Mouse (Mus musculus): ENCODE data around the gene Gramd1c. TPM values are rescaled to one million over a fixed set of nuclear protein-coding genes. Genes with fewer than 3 reads are reported as not detected.

The Gramd1c gene
- polyA plus RNA-seq, 1 experiment from 2014 or later = 7.8 TPM

DNA sequence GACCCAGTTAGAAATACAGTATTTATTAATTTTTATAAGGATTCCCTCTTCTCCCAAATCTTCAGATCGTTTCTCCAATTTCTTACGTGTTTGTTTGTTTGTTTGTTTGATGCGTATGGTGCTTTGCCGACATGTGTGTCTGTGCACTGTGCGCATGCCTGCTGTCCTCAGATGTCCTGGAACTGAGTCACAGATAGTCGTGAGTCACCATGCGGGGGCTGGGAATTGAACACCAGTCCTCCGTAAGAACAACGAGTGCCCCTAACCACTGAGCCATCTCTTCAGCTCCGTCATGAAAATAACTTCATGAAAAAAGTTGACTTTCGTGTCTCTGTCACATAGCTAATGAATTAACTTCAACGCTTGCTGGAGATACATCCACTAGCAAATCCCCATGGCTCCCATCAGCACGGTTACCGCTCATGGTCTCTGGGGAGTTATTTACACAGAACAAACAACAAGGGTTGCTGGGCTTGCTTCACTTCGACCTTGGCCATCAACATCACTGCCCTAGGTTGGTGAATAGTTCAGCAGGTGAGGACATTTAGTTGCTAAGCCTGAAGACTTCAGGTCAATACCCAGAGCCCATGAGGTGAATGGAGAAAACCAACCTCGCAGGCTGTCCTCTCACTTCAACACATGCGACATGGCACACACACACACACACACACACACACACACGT is 2.4 kb downstream of the Gramd1c start:
- 90% methylated on average over 18 of the region's 18 CpGs for WGBS

DNA sequence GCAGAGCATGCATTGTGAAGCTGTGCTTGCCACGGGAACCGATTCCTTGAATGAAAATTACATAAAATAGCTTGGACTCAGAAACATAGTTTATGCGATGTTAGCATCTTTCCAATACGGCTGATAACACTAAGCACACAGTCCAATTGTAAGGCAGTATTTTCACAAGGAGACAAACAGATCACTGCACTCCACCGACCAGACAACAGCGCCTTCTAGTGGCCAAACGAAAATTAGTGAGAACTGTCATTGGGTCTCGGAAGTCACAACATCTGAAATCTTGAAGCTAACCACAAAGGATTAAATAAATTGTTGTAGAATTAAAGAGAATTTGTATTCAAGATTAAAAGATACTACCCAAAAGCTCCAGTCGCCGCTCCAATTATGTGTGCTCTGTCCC is 4.4 kb downstream of the Gramd1c start:
- Histone ChIP-seq H3K27ac (ENCODE audit: low read length) (no peak overlapping the region), H3K36me3 (ENCODE audit: control insufficient read depth, insufficient read depth, low read length) (no peaks in the 10 kb centered on the region), H3K9me3 (ENCODE audit: control insufficient read depth, low read length) (no peaks in the 10 kb centered on the region; the same call in 1 of the 2 replicates), H3K9ac (ENCODE audit: low read depth, low read length) (no peak overlapping the region), H3K4me3 (ENCODE audit: low read length) (no peak overlapping the region), H3K4me2 (ENCODE audit: low read depth, low read length) (no peak overlapping the region), H3K27me3 (replicated peaks; ENCODE audit: control insufficient read depth, insufficient read depth, low read length) (no peaks in the 10 kb centered on the region), H3K4me1 (ENCODE audit: control insufficient read depth, insufficient read depth, low read length) (no peaks in the 10 kb centered on the region)
- 22% methylated on average over 10 of the region's 10 CpGs for WGBS
- ATAC-seq = no peak

More for the DNA sequence above, 2.4 kb downstream of the Gramd1c start:
- no peak overlapping the region for H3K4me3 ChIP-seq (ENCODE audit: low read length)
- H3K27ac ChIP-seq (ENCODE audit: low read length) = no peak overlapping the region
- H3K27me3 ChIP-seq (replicated peaks; ENCODE audit: control insufficient read depth, insufficient read depth, low read length) = no peaks in the 10 kb centered on the region
- ATAC-seq = no peak
- H3K36me3 ChIP-seq (ENCODE audit: control insufficient read depth, insufficient read depth, low read length) = no peaks in the 10 kb centered on the region
- no peak overlapping the region for H3K4me2 ChIP-seq (ENCODE audit: low read depth, low read length)
- no peaks in the 10 kb centered on the region; the same call in 1 of the 2 replicates for H3K9me3 ChIP-seq (ENCODE audit: control insufficient read depth, low read length)
- no peaks in the 10 kb centered on the region for H3K4me1 ChIP-seq (ENCODE audit: control insufficient read depth, insufficient read depth, low read length)
- H3K9ac ChIP-seq (ENCODE audit: low read depth, low read length) = no peak overlapping the region

DNA sequence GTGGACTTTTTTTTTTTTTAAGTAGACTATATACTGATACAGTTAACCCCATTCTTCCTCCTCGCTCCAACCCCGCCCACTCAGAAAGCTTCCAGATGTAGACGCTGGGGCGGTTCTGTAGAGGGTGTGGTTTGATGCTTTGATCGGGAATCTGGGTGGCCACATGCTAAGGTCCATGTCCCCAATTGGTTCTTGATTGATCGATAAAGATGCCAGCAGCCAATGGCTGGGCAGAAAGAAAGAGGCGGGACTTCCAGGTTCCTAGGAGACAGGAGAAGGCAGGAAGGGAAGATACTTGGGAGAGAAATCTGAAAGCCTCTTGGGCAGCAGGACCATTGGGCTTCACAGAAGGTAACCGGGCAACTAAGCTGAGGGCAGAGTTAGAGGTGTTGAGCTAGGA is 7.4 kb downstream of the Gramd1c start:
- H3K4me2 ChIP-seq (ENCODE audit: low read depth, low read length) = no peak overlapping the region
- no peak overlapping the region for H3K27ac ChIP-seq (ENCODE audit: low read length)
- WGBS = 62% methylated on average over 8 of the region's 8 CpGs
- ATAC-seq = no peak
- H3K4me1 ChIP-seq (ENCODE audit: control insufficient read depth, insufficient read depth, low read length) = no peaks in the 10 kb centered on the region
- no peak overlapping the region for H3K9ac ChIP-seq (ENCODE audit: low read depth, low read length)
- H3K27me3 ChIP-seq (replicated peaks; ENCODE audit: control insufficient read depth, insufficient read depth, low read length) = no peaks in the 10 kb centered on the region
- no peaks in the 10 kb centered on the region for H3K36me3 ChIP-seq (ENCODE audit: control insufficient read depth, insufficient read depth, low read length)
- no peak overlapping the region for H3K4me3 ChIP-seq (ENCODE audit: low read length)
- no peaks in the 10 kb centered on the region; the same call in 1 of the 2 replicates for H3K9me3 ChIP-seq (ENCODE audit: control insufficient read depth, low read length)

DNA sequence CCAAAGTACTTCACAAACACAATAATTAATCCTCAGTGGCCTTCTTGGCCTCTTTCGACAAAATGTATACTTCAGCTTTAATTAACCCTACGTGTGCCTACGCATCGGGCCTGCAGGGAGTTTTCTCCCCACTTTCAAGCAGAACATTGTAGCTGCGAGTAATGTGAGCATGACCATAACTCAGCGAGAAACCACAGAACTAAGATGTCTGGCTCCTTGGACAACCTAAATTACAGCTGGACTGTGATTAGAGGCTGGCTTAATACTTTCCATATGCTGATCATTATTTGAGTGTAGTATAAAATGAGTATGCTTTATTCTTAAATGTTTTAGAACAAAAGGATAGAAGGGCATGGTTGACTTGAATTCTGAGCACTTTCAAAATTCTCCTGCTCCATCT is 9.9 kb downstream of the Gramd1c start:
- Histone ChIP-seq H3K4me2 (ENCODE audit: low read depth, low read length) (no peak overlapping the region), H3K9me3 (ENCODE audit: control insufficient read depth, low read length) (no peaks in the 10 kb centered on the region; the same call in 1 of the 2 replicates), H3K36me3 (ENCODE audit: control insufficient read depth, insufficient read depth, low read length) (no peaks in the 10 kb centered on the region), H3K9ac (ENCODE audit: low read depth, low read length) (no peak overlapping the region), H3K27me3 (replicated peaks; ENCODE audit: control insufficient read depth, insufficient read depth, low read length) (no peaks in the 10 kb centered on the region), H3K27ac (ENCODE audit: low read length) (no peak overlapping the region), H3K4me1 (ENCODE audit: control insufficient read depth, insufficient read depth, low read length) (no peaks in the 10 kb centered on the region), H3K4me3 (ENCODE audit: low read length) (no peak overlapping the region)
- no peak for ATAC-seq
- 58% methylated on average over 6 of the region's 6 CpGs for WGBS

DNA sequence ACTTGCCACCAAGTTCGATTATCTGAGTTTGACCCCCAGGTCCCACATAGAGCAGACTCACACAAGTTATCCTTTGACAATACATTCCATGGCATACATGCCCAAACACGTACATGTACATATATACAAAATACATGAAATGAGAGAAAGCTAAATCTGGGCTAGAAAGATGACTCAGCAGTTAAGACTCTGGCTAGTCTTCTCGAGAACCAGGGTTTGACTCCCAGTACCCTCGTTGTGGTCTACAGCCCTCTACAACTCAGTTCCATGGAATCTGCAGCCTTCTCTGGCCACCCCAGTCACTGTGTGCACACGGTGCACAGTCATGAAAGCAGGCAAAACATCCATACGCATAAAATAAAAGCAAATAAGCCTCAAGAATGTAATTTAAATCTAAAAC is 10.8 kb downstream of the Gramd1c start:
- no peak overlapping the region for H3K4me3 ChIP-seq (ENCODE audit: low read length)
- no peak for ATAC-seq
- H3K4me2 ChIP-seq (ENCODE audit: low read depth, low read length) = no peak overlapping the region
- H3K9me3 ChIP-seq (ENCODE audit: control insufficient read depth, low read length) = no peaks in the 10 kb centered on the region; the same call in 1 of the 2 replicates
- 81% methylated on average over 6 of the region's 6 CpGs for WGBS
- H3K4me1 ChIP-seq (ENCODE audit: control insufficient read depth, insufficient read depth, low read length) = no peaks in the 10 kb centered on the region
- H3K9ac ChIP-seq (ENCODE audit: low read depth, low read length) = no peak overlapping the region
- no peak overlapping the region for H3K27ac ChIP-seq (ENCODE audit: low read length)
- no peaks in the 10 kb centered on the region for H3K36me3 ChIP-seq (ENCODE audit: control insufficient read depth, insufficient read depth, low read length)
- H3K27me3 ChIP-seq (replicated peaks; ENCODE audit: control insufficient read depth, insufficient read depth, low read length) = no peaks in the 10 kb centered on the region

DNA sequence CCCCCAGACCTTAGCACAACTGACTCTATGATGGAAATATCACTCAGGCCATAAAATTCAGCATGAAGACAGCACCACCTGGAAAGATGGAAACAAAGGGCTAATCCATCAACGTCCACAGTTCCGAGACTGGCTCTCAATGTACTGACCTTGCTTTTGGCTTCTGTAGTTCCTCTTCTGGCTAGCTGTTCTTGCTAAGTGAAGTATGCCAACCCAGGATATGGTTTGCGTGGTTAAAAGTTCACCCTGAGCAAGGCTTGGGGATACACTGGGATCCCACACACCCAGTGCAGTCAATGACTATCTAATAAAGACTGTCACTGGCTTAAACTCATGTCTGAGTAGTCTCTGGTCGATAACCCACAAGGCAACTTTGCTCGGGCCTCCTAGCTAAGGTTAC is 13.0 kb downstream of the Gramd1c start:
- ATAC-seq = no peak
- H3K4me3 ChIP-seq (ENCODE audit: low read length) = no peak overlapping the region
- no peaks in the 10 kb centered on the region for H3K4me1 ChIP-seq (ENCODE audit: control insufficient read depth, insufficient read depth, low read length)
- no peak overlapping the region for H3K9ac ChIP-seq (ENCODE audit: low read depth, low read length)
- WGBS = 76% methylated on average over 5 of the region's 5 CpGs
- H3K4me2 ChIP-seq (ENCODE audit: low read depth, low read length) = no peak overlapping the region
- no peaks in the 10 kb centered on the region for H3K27me3 ChIP-seq (replicated peaks; ENCODE audit: control insufficient read depth, insufficient read depth, low read length)
- no peaks in the 10 kb centered on the region for H3K9me3 ChIP-seq (ENCODE audit: control insufficient read depth, low read length)
- H3K27ac ChIP-seq (ENCODE audit: low read length) = no peak overlapping the region
- no peaks in the 10 kb centered on the region for H3K36me3 ChIP-seq (ENCODE audit: control insufficient read depth, insufficient read depth, low read length)

DNA sequence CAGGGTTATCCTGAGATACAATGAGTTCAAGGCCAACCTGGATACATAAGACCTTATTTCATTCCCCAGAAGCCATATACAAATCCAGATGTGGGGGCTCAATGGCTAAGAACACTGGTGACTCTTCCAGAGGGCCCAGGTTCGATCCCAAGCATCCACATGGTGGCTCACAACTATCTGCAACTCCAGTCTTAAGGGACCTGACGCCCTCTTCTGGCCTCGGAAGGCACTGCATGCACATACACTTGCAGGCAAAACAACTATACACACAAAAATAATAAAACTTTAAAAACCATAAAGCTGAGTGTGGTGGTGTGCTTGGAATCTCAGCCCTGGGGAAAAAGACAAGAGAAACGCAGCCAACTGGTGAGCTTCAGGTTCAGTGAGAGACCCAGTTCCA is 24.0 kb downstream of the Gramd1c start:
- no peaks in the 10 kb centered on the region for H3K27me3 ChIP-seq (replicated peaks; ENCODE audit: control insufficient read depth, insufficient read depth, low read length)
- no peak for ATAC-seq
- no peak overlapping the region for H3K9ac ChIP-seq (ENCODE audit: low read depth, low read length)
- no peak overlapping the region for H3K27ac ChIP-seq (ENCODE audit: low read length)
- H3K4me3 ChIP-seq (ENCODE audit: low read length) = no peak overlapping the region
- no peaks in the 10 kb centered on the region for H3K36me3 ChIP-seq (ENCODE audit: control insufficient read depth, insufficient read depth, low read length)
- H3K4me2 ChIP-seq (ENCODE audit: low read depth, low read length) = no peak overlapping the region
- H3K4me1 ChIP-seq (ENCODE audit: control insufficient read depth, insufficient read depth, low read length) = no peaks in the 10 kb centered on the region
- no peaks in the 10 kb centered on the region for H3K9me3 ChIP-seq (ENCODE audit: control insufficient read depth, low read length)
- 83% methylated on average over 4 of the region's 4 CpGs for WGBS

DNA sequence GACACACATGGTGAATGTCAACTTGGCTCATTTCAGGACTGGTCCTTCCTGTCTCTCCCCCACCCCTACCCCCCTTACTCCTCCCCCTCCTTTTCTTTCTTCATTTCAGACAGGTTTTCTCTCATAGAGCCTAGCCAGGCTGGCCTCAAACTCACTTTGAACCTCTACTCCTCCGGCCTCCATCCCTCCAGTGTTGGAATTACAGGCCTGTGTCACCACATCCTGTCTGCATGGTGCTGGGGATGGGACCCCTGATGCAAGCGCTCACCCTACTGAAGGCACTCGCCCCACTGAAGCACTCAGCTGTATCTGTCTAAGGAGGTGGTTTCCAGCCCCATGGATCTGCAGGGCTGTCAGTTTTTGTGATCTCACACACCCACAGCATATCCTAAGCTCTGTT is 27.9 kb downstream of the Gramd1c start:
- H3K36me3 ChIP-seq (ENCODE audit: control insufficient read depth, insufficient read depth, low read length) = no peaks in the 10 kb centered on the region
- H3K9me3 ChIP-seq (ENCODE audit: control insufficient read depth, low read length) = no peaks in the 10 kb centered on the region
- no peak overlapping the region for H3K4me3 ChIP-seq (ENCODE audit: low read length)
- H3K27me3 ChIP-seq (replicated peaks; ENCODE audit: control insufficient read depth, insufficient read depth, low read length) = no peaks in the 10 kb centered on the region
- no peak for ATAC-seq
- WGBS = 82% methylated on average over 3 of the region's 3 CpGs
- no peak overlapping the region for H3K9ac ChIP-seq (ENCODE audit: low read depth, low read length)
- H3K4me2 ChIP-seq (ENCODE audit: low read depth, low read length) = no peak overlapping the region
- no peaks in the 10 kb centered on the region for H3K4me1 ChIP-seq (ENCODE audit: control insufficient read depth, insufficient read depth, low read length)
- no peak overlapping the region for H3K27ac ChIP-seq (ENCODE audit: low read length)

DNA sequence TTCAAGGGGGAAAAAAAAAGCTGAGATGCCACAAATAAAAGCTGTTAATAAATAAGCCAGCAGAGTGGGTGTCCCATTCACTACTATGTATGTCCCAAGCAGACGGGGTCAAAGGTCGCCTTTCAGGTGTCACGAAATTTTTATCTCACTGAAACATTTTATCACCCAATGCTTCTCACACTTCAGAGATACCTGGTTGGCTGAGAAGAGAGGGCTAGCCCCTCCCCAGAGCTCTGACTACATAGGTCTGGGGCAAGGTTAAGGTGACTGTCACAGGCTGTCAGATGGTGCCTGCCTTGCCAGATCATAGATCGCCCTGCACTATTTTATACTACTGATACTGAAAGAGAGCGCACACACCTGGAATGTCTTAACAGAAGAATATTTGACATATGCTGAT is 29.8 kb downstream of the Gramd1c start:
- no peak overlapping the region for H3K4me2 ChIP-seq (ENCODE audit: low read depth, low read length)
- no peaks in the 10 kb centered on the region for H3K4me1 ChIP-seq (ENCODE audit: control insufficient read depth, insufficient read depth, low read length)
- no peaks in the 10 kb centered on the region for H3K9me3 ChIP-seq (ENCODE audit: control insufficient read depth, low read length)
- no peak overlapping the region for H3K9ac ChIP-seq (ENCODE audit: low read depth, low read length)
- WGBS = 74% methylated on average over 5 of the region's 5 CpGs
- H3K27ac ChIP-seq (ENCODE audit: low read length) = no peak overlapping the region
- peak; percentile 92 for ATAC-seq
- H3K27me3 ChIP-seq (replicated peaks; ENCODE audit: control insufficient read depth, insufficient read depth, low read length) = no peaks in the 10 kb centered on the region
- no peak overlapping the region for H3K4me3 ChIP-seq (ENCODE audit: low read length)
- H3K36me3 ChIP-seq (ENCODE audit: control insufficient read depth, insufficient read depth, low read length) = no peaks in the 10 kb centered on the region

DNA sequence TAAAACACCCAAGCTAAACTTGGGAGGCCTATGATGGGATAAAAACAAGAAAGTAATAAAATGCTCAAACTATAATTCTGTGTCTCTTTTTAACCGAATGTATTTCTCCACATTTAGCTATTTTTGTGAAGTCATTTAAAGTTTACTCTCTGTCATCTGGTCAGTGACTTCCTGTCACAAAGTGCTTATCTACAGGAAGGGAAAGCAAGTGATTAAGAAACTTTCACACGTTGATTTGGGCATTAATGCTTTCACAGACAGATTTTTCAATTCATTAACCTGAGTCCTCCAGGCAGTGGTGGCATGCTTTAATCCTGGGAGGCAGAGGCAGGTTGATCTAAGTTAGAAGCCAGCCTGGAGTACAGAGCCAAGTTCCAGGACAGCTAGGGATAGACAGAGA is 33.9 kb downstream of the Gramd1c start:
- H3K9me3 ChIP-seq (ENCODE audit: control insufficient read depth, low read length) = no peaks in the 10 kb centered on the region
- ATAC-seq = no peak
- H3K4me1 ChIP-seq (ENCODE audit: control insufficient read depth, insufficient read depth, low read length) = 0 out of 2 replicates have a peak, but pooled peaks cover 2% of the 10 kb centered on the region
- no peak overlapping the region for H3K27ac ChIP-seq (ENCODE audit: low read length)
- no peak overlapping the region for H3K4me2 ChIP-seq (ENCODE audit: low read depth, low read length)
- 59% methylated on average over 2 of the region's 2 CpGs for WGBS
- no peaks in the 10 kb centered on the region for H3K36me3 ChIP-seq (ENCODE audit: control insufficient read depth, insufficient read depth, low read length)
- H3K9ac ChIP-seq (ENCODE audit: low read depth, low read length) = no peak overlapping the region
- H3K4me3 ChIP-seq (ENCODE audit: low read length) = no peak overlapping the region
- no peaks in the 10 kb centered on the region for H3K27me3 ChIP-seq (replicated peaks; ENCODE audit: control insufficient read depth, insufficient read depth, low read length)
